Mouse (Mus musculus) hindbrain, embryonic 14.5 days (tissue): ENCODE results near the gene Borcs7. TPM values are rescaled to one million over a fixed set of nuclear protein-coding genes. Genes with fewer than 3 reads are reported as not detected.

ENCODE experiments used
- ATAC-seq: fragments of 200-750 bp; cut with Nextera tagmentation; 2 replicates; pipeline ENCODE4 v1.8.0; 2017; ENCODE audit warnings: moderate number of reproducible peaks, mild to moderate bottlenecking, moderate TSS enrichment, moderate library complexity; ENCODE audit not compliant: low FRiP score
- DNase-seq: peaks from one replicate; pipeline ENCODE4 v3.0.0-alpha.2; 2015; ENCODE audit warnings: low spot score
- H3K27ac ChIP-seq: fragments of 300-500 bp; sonication (generic); 2 replicates; pipeline ENCODE4 v1.5.1; 2014; ENCODE audit warnings: mild to moderate bottlenecking, moderate library complexity
- H3K27me3 ChIP-seq: fragments of 300-500 bp; sonication (generic); 2 replicates; pipeline ENCODE4 v1.6.1; 2014; ENCODE audit warnings: mild to moderate bottlenecking, low read length, mixed read lengths; ENCODE audit not compliant: control insufficient read depth, insufficient read depth
- H3K36me3 ChIP-seq: fragments of 300-500 bp; sonication (generic); replicated peaks from 2 replicates; pipeline ENCODE4 v1.6.1; 2014; ENCODE audit not compliant: control insufficient read depth, insufficient read depth
- H3K4me1 ChIP-seq: fragments of 300-500 bp; sonication (generic); replicated peaks from 2 replicates; pipeline ENCODE4 v1.6.1; 2014; ENCODE audit warnings: antibody characterized with exemption, low read length, mixed read lengths; ENCODE audit not compliant: control insufficient read depth, insufficient read depth
- H3K4me2 ChIP-seq: fragments of 300-500 bp; sonication (generic); replicated peaks from 2 replicates; pipeline ENCODE4 v1.6.1; 2014; ENCODE audit warnings: mild to moderate bottlenecking, moderate library complexity
- H3K4me3 ChIP-seq: fragments of 300-500 bp; sonication (generic); replicated peaks from 2 replicates; pipeline ENCODE4 v1.5.1; 2014; ENCODE audit warnings: mild to moderate bottlenecking, low read length
- H3K9ac ChIP-seq: fragments of 300-500 bp; sonication (generic); 2 replicates; pipeline ENCODE4 v1.6.1; 2014
- H3K9me3 ChIP-seq: fragments of 300-500 bp; sonication (generic); 2 replicates; pipeline ENCODE4 v1.6.1; 2016; ENCODE audit warnings: low read length; ENCODE audit not compliant: control insufficient read depth
- whole genome bisulfite sequencing: fragments of 180-500 bp; shearing (Covaris S2); extraction: QIAGEN DNeasy Blood & Tissue Kit; methylation state at CpG from one replicate; pipeline ENCODE4 v1.1.7; 2014; 5-methylcytosine and 5-hydroxymethylcytosine counted together
- polyA plus RNA-seq: library from polyadenylated mRNA; unstranded; fragments of >200 nt; fragmentation: Nextera tagmentation; extraction: Ambion mirVana; gene quantifications from 2 replicates; pipeline ENCODE4 v1.2.1, GENCODE M21; 2014

The Borcs7 gene
- polyA plus RNA-seq, 1 experiment from 2014 or later = 26.6 TPM

- DNase-seq (no peak), ATAC-seq (no peak)
- Histone ChIP-seq H3K27me3 (no peaks in the 10 kb centered on the region), H3K9ac (no peak overlapping the region), H3K4me1 (no peaks in the 10 kb centered on the region), H3K4me2 (no peak overlapping the region), H3K27ac (no peak overlapping the region), H3K9me3 (no peaks in the 10 kb centered on the region), H3K36me3 (no peaks in the 10 kb centered on the region), H3K4me3 (no peak overlapping the region)
- 81% methylated on average over 3 of the region's 3 CpGs for WGBS
These were observed 14.1 kb upstream of the Borcs7 start for GRCm38 (mm10) chr19:46675641-46676040.

DNA sequence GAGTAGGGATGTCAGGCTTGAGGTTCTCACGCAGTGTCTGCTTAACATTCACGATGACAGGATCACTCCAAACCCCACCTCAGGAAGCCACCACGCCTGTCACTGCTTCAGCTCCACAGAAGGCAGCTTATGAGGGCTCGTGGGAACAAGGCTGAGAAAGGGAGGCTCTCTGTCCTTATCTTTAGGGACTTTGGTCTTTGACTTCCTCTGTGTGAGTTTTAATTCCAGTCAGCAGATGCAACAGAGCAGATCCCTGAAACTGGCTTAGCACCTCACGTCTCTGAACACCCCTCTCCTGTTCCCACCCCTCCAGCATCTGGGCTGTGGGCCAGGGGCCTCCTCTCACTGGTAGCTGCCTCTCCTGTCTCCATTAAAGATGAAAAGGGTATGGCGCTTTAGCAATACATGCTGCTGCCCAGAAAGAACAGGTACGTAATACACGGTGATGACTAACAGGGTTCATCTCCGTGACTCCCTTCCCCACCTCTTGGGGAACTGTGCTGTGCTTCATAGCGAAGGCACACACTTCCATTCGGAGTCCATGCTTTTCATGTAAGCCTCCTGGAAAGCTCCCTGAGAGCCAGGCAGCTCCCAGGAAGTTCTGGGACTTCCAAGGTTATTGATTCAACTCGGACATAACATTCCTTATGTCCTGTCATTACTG lies 9.9 kb upstream of the Borcs7 start:
- Histone ChIP-seq H3K4me3 (no peak overlapping the region), H3K9ac (no peak overlapping the region), H3K36me3 (no peaks in the 10 kb centered on the region), H3K27me3 (no peaks in the 10 kb centered on the region), H3K4me2 (no peak overlapping the region), H3K9me3 (no peaks in the 10 kb centered on the region), H3K27ac (no peak overlapping the region), H3K4me1 (no peaks in the 10 kb centered on the region)
- WGBS = 77% methylated on average over 12 of the region's 12 CpGs
- no peak for DNase-seq
- ATAC-seq = no peak

GRCm38 (mm10) chr19:46690387-46690786 lies 681 bp downstream of the Borcs7 start:
- 68% methylated on average over 11 of the region's 11 CpGs for WGBS
- DNase-seq (peak; percentile 40), ATAC-seq (peak; percentile 43; the same call in 1 of the 2 replicates)

GRCm38 (mm10) chr19:46691078-46691477 lies 1.4 kb downstream of the Borcs7 start:
- Histone ChIP-seq H3K27ac (peak overlapping the region; percentile 84; the same call in 1 of the 2 replicates), H3K9ac (no peak overlapping the region), H3K4me1 (peaks cover 10% of the 10 kb centered on the region), H3K4me3 (no peak overlapping the region), H3K27me3 (no peaks in the 10 kb centered on the region), H3K9me3 (no peaks in the 10 kb centered on the region), H3K36me3 (no peaks in the 10 kb centered on the region), H3K4me2 (peak overlapping the region; percentile 52)
- 89% methylated on average over 2 of the region's 2 CpGs for WGBS
- DNase-seq (no peak), ATAC-seq (no peak)

More at GRCm38 (mm10) chr19:46690387-46690786, 681 bp downstream of the Borcs7 start:
- H3K4me2 ChIP-seq = peak overlapping the region; percentile 52
- peak overlapping the region; percentile 57 for H3K4me3 ChIP-seq
- H3K9ac ChIP-seq = peak overlapping the region; percentile 81
- H3K4me1 ChIP-seq = peaks cover 10% of the 10 kb centered on the region
- H3K9me3 ChIP-seq = no peaks in the 10 kb centered on the region
- H3K27me3 ChIP-seq = no peaks in the 10 kb centered on the region
- no peaks in the 10 kb centered on the region for H3K36me3 ChIP-seq
- peak overlapping the region; percentile 84 for H3K27ac ChIP-seq

- Histone ChIP-seq H3K27ac (no peak overlapping the region), H3K4me2 (no peak overlapping the region), H3K9ac (no peak overlapping the region), H3K9me3 (no peaks in the 10 kb centered on the region), H3K27me3 (no peaks in the 10 kb centered on the region), H3K36me3 (no peaks in the 10 kb centered on the region), H3K4me3 (no peak overlapping the region), H3K4me1 (peaks cover 10% of the 10 kb centered on the region)
- no peak for ATAC-seq
- 87% methylated on average over 4 of the region's 4 CpGs for WGBS
- DNase-seq = no peak
These were observed 3.4 kb downstream of the Borcs7 start for GRCm38 (mm10) chr19:46693146-46693545.

DNA sequence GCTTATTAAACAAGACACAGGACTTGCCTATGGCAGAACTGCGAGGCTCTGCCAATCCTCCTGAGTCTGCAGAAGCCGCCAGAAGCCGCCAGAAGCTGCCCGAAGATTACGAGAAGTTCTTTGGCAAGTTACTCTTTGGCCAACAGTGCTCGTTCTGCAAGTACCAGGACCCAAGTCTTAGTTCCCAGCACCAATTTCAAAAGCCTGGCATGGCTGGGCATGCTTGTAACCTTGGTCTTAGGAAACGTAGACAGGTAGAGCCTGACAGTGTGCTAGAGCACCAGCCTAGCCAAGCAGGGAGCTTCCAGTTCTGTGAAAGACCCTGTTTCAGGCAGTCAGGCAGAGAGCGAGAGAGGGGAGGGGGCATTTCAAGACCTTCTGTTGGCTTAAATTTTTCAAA lies 6.8 kb downstream of the Borcs7 start:
- 95% methylated on average over 8 of the region's 8 CpGs for WGBS
- H3K4me3 ChIP-seq = no peak overlapping the region
- H3K27me3 ChIP-seq = no peaks in the 10 kb centered on the region
- no peak overlapping the region for H3K27ac ChIP-seq
- ATAC-seq (no peak), DNase-seq (no peak)
- H3K9ac ChIP-seq = no peak overlapping the region
- no peaks in the 10 kb centered on the region for H3K9me3 ChIP-seq
- no peak overlapping the region for H3K4me2 ChIP-seq
- peaks cover 14% of the 10 kb centered on the region for H3K36me3 ChIP-seq
- no peaks in the 10 kb centered on the region for H3K4me1 ChIP-seq

DNA sequence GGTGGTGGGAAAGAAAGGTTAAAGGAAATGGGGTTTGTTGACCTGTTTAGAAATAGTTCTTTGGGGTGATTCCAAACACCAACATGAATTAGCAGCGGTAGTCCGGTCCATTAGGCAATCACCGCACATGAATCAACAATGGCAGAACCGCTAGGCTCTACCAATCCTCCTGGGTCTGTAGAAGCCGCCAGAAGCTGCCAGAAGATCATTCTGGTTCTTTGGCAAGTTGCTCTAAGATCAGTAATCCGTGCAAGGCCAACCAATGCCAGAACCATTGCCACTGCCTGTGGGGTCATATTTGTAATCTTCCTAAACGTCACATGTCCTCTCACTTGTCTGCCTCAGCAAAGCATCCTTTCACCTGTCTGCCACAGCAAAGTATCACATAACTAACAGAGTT lies 7.2 kb downstream of the Borcs7 start:
- Histone ChIP-seq H3K36me3 (peaks cover 15% of the 10 kb centered on the region), H3K4me2 (no peak overlapping the region), H3K9me3 (no peaks in the 10 kb centered on the region), H3K9ac (no peak overlapping the region), H3K4me3 (no peak overlapping the region), H3K4me1 (no peaks in the 10 kb centered on the region), H3K27ac (no peak overlapping the region), H3K27me3 (no peaks in the 10 kb centered on the region)
- DNase-seq = no peak
- WGBS = 88% methylated on average over 7 of the region's 7 CpGs
- no peak for ATAC-seq

DNA sequence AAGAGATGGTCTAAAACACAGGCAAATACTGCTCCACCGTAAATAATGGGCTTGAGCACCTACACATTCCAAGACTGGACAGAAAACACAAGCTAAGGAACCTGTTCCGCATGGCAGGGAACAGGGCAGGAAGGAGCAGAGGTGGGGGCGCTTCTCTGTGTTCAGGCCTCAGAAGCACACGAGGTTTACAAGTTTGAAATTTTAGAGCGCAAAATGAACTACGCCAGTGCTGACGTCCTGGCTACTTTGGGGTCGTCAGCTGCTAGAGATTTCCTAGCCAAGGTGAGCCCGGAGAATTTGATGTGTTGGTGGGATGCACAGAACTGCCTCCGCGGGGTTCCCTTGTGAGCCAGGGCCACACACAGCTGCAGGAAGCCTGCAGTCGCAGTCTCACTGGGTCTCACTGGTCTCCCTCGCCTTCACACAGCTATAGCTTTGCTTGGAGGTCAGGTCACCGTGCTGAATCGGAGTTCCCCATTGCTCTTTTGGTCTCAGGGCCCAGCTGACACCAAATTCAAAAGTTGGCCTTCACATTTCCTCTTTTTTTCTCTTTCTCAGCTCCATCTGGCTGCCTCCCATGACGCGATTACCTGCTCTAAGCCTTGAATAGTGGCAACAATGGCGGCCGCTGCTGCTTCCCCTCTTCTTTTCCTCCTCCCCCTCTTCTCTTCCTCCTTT lies 8.3 kb downstream of the Borcs7 start:
- WGBS = 57% methylated on average over 19 of the region's 19 CpGs
- H3K4me2 ChIP-seq = no peak overlapping the region
- no peaks in the 10 kb centered on the region for H3K9me3 ChIP-seq
- H3K36me3 ChIP-seq = peaks cover 18% of the 10 kb centered on the region
- H3K27me3 ChIP-seq = no peaks in the 10 kb centered on the region
- H3K9ac ChIP-seq = no peak overlapping the region
- no peaks in the 10 kb centered on the region for H3K4me1 ChIP-seq
- no peak overlapping the region for H3K4me3 ChIP-seq
- no peak for DNase-seq
- no peak overlapping the region for H3K27ac ChIP-seq
- no peak for ATAC-seq

DNA sequence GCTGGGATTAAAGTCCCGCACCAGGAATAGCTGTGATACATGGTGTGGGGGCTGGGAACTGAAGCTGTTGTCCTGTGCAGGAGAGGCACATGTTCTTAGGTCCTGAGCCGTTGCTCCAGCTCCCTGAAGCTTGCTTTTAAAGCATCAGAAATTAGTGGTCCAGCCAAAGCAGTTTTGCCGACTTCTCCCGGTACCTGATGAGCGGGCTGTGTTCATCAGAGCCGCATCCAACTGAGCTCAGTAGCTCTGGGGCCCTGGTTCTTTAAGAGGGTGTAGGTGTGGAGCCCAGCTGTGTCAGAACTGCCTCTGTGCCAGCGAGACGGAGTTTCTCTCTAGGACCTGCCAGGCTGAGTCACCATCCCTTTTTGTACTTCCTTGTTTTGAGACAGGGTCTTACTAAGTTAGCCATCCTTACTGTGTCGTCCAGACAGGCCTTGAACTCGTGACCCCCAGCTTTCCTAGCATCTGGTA lies 9.3 kb downstream of the Borcs7 start:
- WGBS = 76% methylated on average over 10 of the region's 10 CpGs
- Histone ChIP-seq H3K9me3 (no peaks in the 10 kb centered on the region), H3K4me1 (no peaks in the 10 kb centered on the region), H3K27ac (no peak overlapping the region), H3K9ac (no peak overlapping the region), H3K27me3 (no peaks in the 10 kb centered on the region), H3K36me3 (peaks cover 18% of the 10 kb centered on the region), H3K4me2 (no peak overlapping the region), H3K4me3 (no peak overlapping the region)
- no peak for DNase-seq
- ATAC-seq = no peak
